Mouse (Mus musculus): Measurements from ENCODE around the gene Tgm4.

- TF ChIP-seq ZNF384 (IDR thresholded peaks at IDR 0.05; ENCODE audit: low read depth, low read length), result no peak
- no peak for TF ChIP-seq MAFK (IDR thresholded peaks at IDR 0.05; ENCODE audit: insufficient read depth, low read depth, low read length)
- TF ChIP-seq HCFC1 (IDR thresholded peaks at IDR 0.05; ENCODE audit: borderline replicate concordance, insufficient read depth, low read length), result no peak
- no peak for TF ChIP-seq CHD2 (IDR thresholded peaks at IDR 0.05; ENCODE audit: low read depth, low read length)
Measured at GRCm38 (mm10) chr9:123031496-123032246, 2.9 kb upstream of the Tgm4 start.
